Mouse (Mus musculus): ENCODE measurements around the gene Xrcc5. TPM values are rescaled to one million over a fixed set of nuclear protein-coding genes. Genes with fewer than 3 reads are reported as not detected.

The Xrcc5 gene
- polyA plus RNA-seq, 1 experiment from 2014 or later: 35.1 TPM

DNA sequence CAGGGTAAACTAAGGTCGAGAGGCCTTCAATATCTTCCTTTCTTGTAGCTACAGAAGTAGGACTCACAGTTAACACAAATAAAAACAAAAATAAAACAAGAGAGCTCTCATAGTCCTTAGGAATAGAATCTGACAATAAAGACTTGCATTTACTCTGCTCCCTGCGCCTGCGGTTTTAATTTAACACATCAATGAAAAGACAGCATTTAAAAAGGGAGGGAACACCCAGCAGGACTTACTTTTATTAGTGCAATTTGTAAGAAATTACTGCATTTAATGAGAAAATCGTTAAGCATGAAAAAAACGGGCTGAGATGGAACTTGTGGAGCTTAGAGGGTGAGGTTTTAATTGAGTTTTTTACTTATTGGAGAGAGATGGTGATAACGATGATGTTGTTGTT, 66.4 kb downstream of the Xrcc5 start:
- DNase-seq (ENCODE audit: low spot score): no peak
- WGBS: 76% methylated on average over 6 of the region's 6 CpGs
- no peaks in the 10 kb centered on the region for H3K9me3 ChIP-seq
- peaks cover 9% of the 10 kb centered on the region; the same call in 1 of the 2 replicates for H3K36me3 ChIP-seq
- H3K27me3 ChIP-seq (ENCODE audit: insufficient read depth, poor library complexity, severe bottlenecking): no peaks in the 10 kb centered on the region
- H3K4me3 ChIP-seq: no peak overlapping the region
- H3K4me1 ChIP-seq: no peaks in the 10 kb centered on the region
- no peak overlapping the region for H3K27ac ChIP-seq

- no peaks in the 10 kb centered on the region for H3K4me1 ChIP-seq
- H3K27ac ChIP-seq: no peak overlapping the region
- no peaks in the 10 kb centered on the region for H3K9me3 ChIP-seq
- no peak overlapping the region for H3K4me3 ChIP-seq
- WGBS: 82% methylated on average over 4 of the region's 4 CpGs
- H3K27me3 ChIP-seq (ENCODE audit: insufficient read depth, poor library complexity, severe bottlenecking): no peaks in the 10 kb centered on the region
- DNase-seq (ENCODE audit: low spot score): no peak
- H3K36me3 ChIP-seq: peaks cover 9% of the 10 kb centered on the region; the same call in 1 of the 2 replicates
These were observed 66.8 kb downstream of the Xrcc5 start for GRCm38 (mm10) chr1:72374049-72374448.

DNA sequence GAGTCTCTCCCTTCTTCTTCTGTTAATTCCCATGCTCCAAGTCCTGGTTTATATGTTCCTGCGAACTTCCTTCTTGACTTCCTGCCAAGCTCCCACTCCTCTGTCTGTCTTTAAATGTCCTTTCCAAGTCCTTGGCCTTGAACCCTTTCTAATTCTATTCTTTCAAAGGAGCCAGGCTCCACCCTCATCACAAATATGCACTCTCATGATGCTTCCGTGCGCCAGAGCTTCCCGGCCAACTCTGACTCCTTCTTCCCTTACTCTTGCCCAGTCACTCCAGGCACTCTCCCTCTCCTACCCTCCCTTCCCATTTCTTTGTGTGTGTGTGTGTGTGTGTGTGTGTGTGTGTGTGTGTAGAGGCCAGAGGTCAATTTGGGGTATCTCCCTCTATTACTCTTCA, 70.9 kb downstream of the Xrcc5 start:
- Histone ChIP-seq H3K9me3 (no peaks in the 10 kb centered on the region), H3K36me3 (peaks cover 3% of the 10 kb centered on the region; the same call in 1 of the 2 replicates), H3K27ac (no peak overlapping the region), H3K27me3 (ENCODE audit: insufficient read depth, poor library complexity, severe bottlenecking) (no peaks in the 10 kb centered on the region), H3K4me1 (no peaks in the 10 kb centered on the region), H3K4me3 (no peak overlapping the region)
- WGBS: 92% methylated on average over 4 of the region's 4 CpGs
- DNase-seq (ENCODE audit: low spot score): no peak

DNA sequence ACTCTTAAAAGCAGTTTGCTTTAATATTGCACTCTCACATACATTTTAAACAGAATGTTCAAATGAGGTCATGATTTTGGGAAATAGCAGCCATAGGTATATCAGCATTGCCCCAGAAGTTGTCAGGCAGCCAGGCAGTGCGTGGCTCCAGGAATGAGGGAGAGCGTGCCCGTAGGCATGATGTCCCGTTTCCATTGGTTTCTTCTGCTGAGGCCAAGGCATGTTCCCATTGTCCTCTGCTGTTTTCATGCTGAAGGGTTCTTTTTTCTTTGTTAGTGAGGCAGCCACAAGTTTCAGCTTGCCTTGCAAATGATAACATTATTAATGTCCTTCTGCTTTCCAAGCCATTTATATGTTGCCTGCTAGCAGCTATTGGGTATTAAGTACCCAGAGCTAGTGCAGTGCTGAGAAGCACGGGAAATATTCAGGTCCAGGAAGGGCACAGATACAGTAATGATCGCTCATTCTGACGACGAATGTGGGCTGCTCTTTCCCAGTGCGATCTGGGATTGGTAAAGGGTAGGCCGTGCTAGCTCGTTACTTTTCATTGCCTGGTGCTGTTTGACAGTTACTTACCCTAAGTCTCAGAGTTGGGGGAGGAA, 72.6 kb downstream of the Xrcc5 start:
- WGBS: 92% methylated on average over 11 of the region's 11 CpGs
- Histone ChIP-seq H3K4me1 (no peaks in the 10 kb centered on the region), H3K36me3 (peaks cover 6% of the 10 kb centered on the region; the same call in 1 of the 2 replicates), H3K9me3 (no peaks in the 10 kb centered on the region), H3K27me3 (ENCODE audit: insufficient read depth, poor library complexity, severe bottlenecking) (no peaks in the 10 kb centered on the region), H3K27ac (no peak overlapping the region), H3K4me3 (no peak overlapping the region)
- DNase-seq (ENCODE audit: low spot score): no peak

DNA sequence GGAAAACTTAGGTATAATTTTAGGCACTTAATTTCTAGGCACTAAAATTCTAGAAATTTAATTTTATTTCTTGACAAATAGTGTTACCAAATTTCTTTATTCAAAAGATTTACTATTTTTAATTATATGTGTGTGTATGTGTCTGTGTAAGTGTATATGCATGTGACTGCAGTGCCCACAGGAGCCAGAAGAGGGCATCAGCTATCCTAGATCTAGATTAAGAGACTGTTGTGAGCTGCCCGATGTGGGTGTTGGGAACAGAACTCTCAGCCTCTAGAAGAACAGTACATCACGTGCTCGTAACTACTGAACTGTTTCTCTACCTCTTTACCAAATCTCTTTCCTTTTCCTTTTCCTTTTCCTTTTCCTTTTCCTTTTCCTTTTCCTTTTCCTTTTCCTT, 73.3 kb downstream of the Xrcc5 start:
- no peaks in the 10 kb centered on the region for H3K9me3 ChIP-seq
- no peak overlapping the region for H3K27ac ChIP-seq
- no peak for DNase-seq (ENCODE audit: low spot score)
- WGBS: 90% methylated on average over 3 of the region's 3 CpGs
- no peaks in the 10 kb centered on the region for H3K27me3 ChIP-seq (ENCODE audit: insufficient read depth, poor library complexity, severe bottlenecking)
- H3K4me3 ChIP-seq: no peak overlapping the region
- H3K36me3 ChIP-seq: peaks cover 9% of the 10 kb centered on the region; the same call in 1 of the 2 replicates
- H3K4me1 ChIP-seq: no peaks in the 10 kb centered on the region

- Histone ChIP-seq H3K4me3 (no peak overlapping the region), H3K27me3 (ENCODE audit: insufficient read depth, poor library complexity, severe bottlenecking) (no peaks in the 10 kb centered on the region), H3K27ac (no peak overlapping the region), H3K4me1 (no peaks in the 10 kb centered on the region), H3K9me3 (no peaks in the 10 kb centered on the region), H3K36me3 (peaks cover 15% of the 10 kb centered on the region; the same call in 1 of the 2 replicates)
- no peak for DNase-seq (ENCODE audit: low spot score)
- WGBS: 88% methylated on average over 7 of the region's 7 CpGs
These were observed 75.8 kb downstream of the Xrcc5 start for GRCm38 (mm10) chr1:72383056-72383455.

DNA sequence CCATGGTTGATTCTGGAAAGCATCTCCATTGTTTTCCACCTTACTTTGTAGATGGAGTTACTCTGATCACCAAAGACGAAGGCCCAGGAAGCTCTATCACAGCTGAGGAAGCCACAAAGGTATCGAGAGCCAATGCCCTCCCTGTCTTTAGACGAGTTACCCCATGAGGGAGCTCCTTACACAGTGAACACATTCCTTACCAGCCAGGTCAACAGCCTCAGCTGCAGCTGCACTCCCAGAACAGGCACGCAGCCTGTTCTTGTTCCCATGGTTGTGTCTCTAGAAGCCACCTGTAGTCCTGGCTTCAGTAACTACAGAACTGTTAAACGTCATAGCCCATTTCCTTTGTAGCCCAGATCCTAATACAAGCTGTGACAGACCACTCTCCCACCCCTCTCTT, 76.4 kb downstream of the Xrcc5 start:
- H3K4me1 ChIP-seq: no peaks in the 10 kb centered on the region
- H3K9me3 ChIP-seq: no peaks in the 10 kb centered on the region
- WGBS: 78% methylated on average over 5 of the region's 5 CpGs
- no peaks in the 10 kb centered on the region for H3K27me3 ChIP-seq (ENCODE audit: insufficient read depth, poor library complexity, severe bottlenecking)
- no peak for DNase-seq (ENCODE audit: low spot score)
- no peak overlapping the region for H3K27ac ChIP-seq
- peaks cover 15% of the 10 kb centered on the region; the same call in 1 of the 2 replicates for H3K36me3 ChIP-seq
- H3K4me3 ChIP-seq: no peak overlapping the region

- DNase-seq (ENCODE audit: low spot score): no peak
- no peaks in the 10 kb centered on the region for H3K4me1 ChIP-seq
- no peaks in the 10 kb centered on the region for H3K27me3 ChIP-seq (ENCODE audit: insufficient read depth, poor library complexity, severe bottlenecking)
- no peaks in the 10 kb centered on the region for H3K9me3 ChIP-seq
- H3K4me3 ChIP-seq: no peak overlapping the region
- WGBS: 92% methylated on average over 4 of the region's 4 CpGs
- no peak overlapping the region for H3K27ac ChIP-seq
- H3K36me3 ChIP-seq: peaks cover 13% of the 10 kb centered on the region
These were observed 83.2 kb downstream of the Xrcc5 start for GRCm38 (mm10) chr1:72390420-72390819.

GRCm38 (mm10) chr1:72399720-72400401, 92.6 kb downstream of the Xrcc5 start:
- Histone ChIP-seq H3K4me3 (no peak overlapping the region), H3K9me3 (no peaks in the 10 kb centered on the region), H3K27me3 (ENCODE audit: insufficient read depth, poor library complexity, severe bottlenecking) (no peaks in the 10 kb centered on the region), H3K4me1 (peaks cover 5% of the 10 kb centered on the region; the same call in 1 of the 2 replicates), H3K27ac (no peak overlapping the region), H3K36me3 (peaks cover 15% of the 10 kb centered on the region)
- WGBS: 79% methylated on average over 8 of the region's 8 CpGs
- no peak for DNase-seq (ENCODE audit: low spot score)

GRCm38 (mm10) chr1:72400616-72401015, 93.4 kb downstream of the Xrcc5 start:
- WGBS: 86% methylated on average over 9 of the region's 9 CpGs
- DNase-seq (ENCODE audit: low spot score): no peak
- Histone ChIP-seq H3K27ac (no peak overlapping the region), H3K4me3 (no peak overlapping the region), H3K36me3 (peaks cover 8% of the 10 kb centered on the region; the same call in 1 of the 2 replicates), H3K27me3 (ENCODE audit: insufficient read depth, poor library complexity, severe bottlenecking) (no peaks in the 10 kb centered on the region), H3K4me1 (peaks cover 5% of the 10 kb centered on the region; the same call in 1 of the 2 replicates), H3K9me3 (no peaks in the 10 kb centered on the region)

GRCm38 (mm10) chr1:72401331-72402069, 94.3 kb downstream of the Xrcc5 start:
- peaks cover 5% of the 10 kb centered on the region; the same call in 1 of the 2 replicates for H3K4me1 ChIP-seq
- no peaks in the 10 kb centered on the region for H3K27me3 ChIP-seq (ENCODE audit: insufficient read depth, poor library complexity, severe bottlenecking)
- no peak overlapping the region for H3K27ac ChIP-seq
- peaks cover 3% of the 10 kb centered on the region; the same call in 1 of the 2 replicates for H3K36me3 ChIP-seq
- no peak for DNase-seq (ENCODE audit: low spot score)
- H3K4me3 ChIP-seq: no peak overlapping the region
- 82% methylated on average over 8 of the region's 8 CpGs for WGBS
- H3K9me3 ChIP-seq: no peaks in the 10 kb centered on the region

DNA sequence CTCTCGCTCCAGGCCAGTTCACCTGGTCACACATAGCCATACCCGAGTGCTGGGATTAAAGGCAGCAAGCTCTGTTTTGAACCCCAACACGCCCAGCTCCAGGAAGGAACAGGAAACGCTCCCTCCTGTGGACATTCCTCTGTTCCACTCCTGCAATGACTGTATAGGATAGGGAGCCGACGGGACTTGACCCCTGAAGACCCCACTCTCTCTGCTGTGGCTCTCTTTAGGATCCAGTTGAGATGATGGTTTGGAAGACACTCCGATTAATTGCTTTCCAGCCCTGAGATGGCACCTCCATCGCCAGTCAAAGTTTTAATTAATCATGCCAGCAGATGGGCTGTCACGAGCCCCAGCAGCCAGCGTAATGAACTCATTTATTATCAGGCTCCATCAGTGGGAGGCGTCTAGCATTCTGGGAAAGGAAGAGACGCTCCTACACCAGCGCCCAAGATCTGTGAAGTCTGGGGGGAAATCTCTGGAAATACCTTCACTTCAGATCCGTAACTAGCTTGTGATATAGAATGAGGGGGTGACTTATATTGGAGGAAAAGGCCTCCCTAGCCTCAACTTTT, 99.4 kb downstream of the Xrcc5 start:
- peaks cover 5% of the 10 kb centered on the region; the same call in 1 of the 2 replicates for H3K4me1 ChIP-seq
- 73% methylated on average over 14 of the region's 14 CpGs for WGBS
- no peak overlapping the region for H3K27ac ChIP-seq
- H3K36me3 ChIP-seq: no peaks in the 10 kb centered on the region
- DNase-seq (ENCODE audit: low spot score): no peak
- no peaks in the 10 kb centered on the region for H3K9me3 ChIP-seq
- no peaks in the 10 kb centered on the region for H3K27me3 ChIP-seq (ENCODE audit: insufficient read depth, poor library complexity, severe bottlenecking)
- H3K4me3 ChIP-seq: no peak overlapping the region

DNA sequence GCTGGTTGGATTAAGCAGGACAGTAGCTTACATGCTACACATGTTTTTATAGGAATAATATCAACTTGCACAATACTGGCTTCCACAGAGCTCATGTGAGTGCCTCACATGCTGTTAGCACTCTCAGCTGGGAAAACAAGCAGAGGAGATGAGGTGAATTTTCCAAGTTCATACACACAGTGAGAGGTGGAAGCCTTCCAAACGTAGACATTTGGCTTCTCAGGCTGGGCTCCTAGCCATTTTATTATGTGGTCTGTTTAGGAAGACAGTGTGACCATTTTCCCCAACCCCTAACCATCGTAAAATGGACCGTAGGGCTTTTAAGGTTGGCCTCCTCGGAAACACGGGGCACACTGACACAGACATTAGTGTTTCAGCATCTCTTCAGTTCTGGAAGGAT, 102.7 kb downstream of the Xrcc5 start:
- Histone ChIP-seq H3K27me3 (ENCODE audit: insufficient read depth, poor library complexity, severe bottlenecking) (no peaks in the 10 kb centered on the region), H3K4me3 (no peak overlapping the region), H3K27ac (no peak overlapping the region), H3K9me3 (no peaks in the 10 kb centered on the region), H3K4me1 (no peaks in the 10 kb centered on the region), H3K36me3 (no peaks in the 10 kb centered on the region)
- WGBS: 81% methylated on average over 5 of the region's 5 CpGs
- DNase-seq (ENCODE audit: low spot score): no peak
